Mouse (Mus musculus): ENCODE measurements around the gene Zfp36.

Gene Zfp36

GRCm38 (mm10) chr7:28368276-28368920 is 11.7 kb downstream of the Zfp36 start:
- DNase-seq (ENCODE audit: low read depth, low spot score) = no peak

- DNase-seq (ENCODE audit: low read depth, low spot score) = no peak
Measured at GRCm38 (mm10) chr7:28367663-28368275, 12.3 kb downstream of the Zfp36 start.

- no peak for DNase-seq (ENCODE audit: low read depth, low spot score)
Measured at GRCm38 (mm10) chr7:28362441-28363060, 17.5 kb downstream of the Zfp36 start.

- DNase-seq (ENCODE audit: low read depth, low spot score) = no peak
Measured at GRCm38 (mm10) chr7:28361647-28362341, 18.3 kb downstream of the Zfp36 start.

GRCm38 (mm10) chr7:28360291-28360690 is 19.8 kb downstream of the Zfp36 start:
- no peak for DNase-seq (ENCODE audit: low read depth, low spot score)

GRCm38 (mm10) chr7:28359854-28360253 is 20.2 kb downstream of the Zfp36 start:
- no peak for DNase-seq (ENCODE audit: low read depth, low spot score)

GRCm38 (mm10) chr7:28358431-28358830 is 21.6 kb downstream of the Zfp36 start:
- no peak for DNase-seq (ENCODE audit: low read depth, low spot score)

GRCm38 (mm10) chr7:28357984-28358383 is 22.1 kb downstream of the Zfp36 start:
- no peak for DNase-seq (ENCODE audit: low read depth, low spot score)

- no peak for DNase-seq (ENCODE audit: low read depth, low spot score)
Measured at GRCm38 (mm10) chr7:28356981-28357380, 23.1 kb downstream of the Zfp36 start.

- no peak for DNase-seq (ENCODE audit: low read depth, low spot score)
Measured at GRCm38 (mm10) chr7:28355221-28355620, 24.8 kb downstream of the Zfp36 start.

- DNase-seq (ENCODE audit: low read depth, low spot score) = no peak
Measured at GRCm38 (mm10) chr7:28354596-28354995, 25.5 kb downstream of the Zfp36 start.

GRCm38 (mm10) chr7:28354113-28354581 is 25.9 kb downstream of the Zfp36 start:
- no peak for DNase-seq (ENCODE audit: low read depth, low spot score)

- DNase-seq (ENCODE audit: low read depth, low spot score) = no peak
Measured at GRCm38 (mm10) chr7:28353267-28353666, 26.8 kb downstream of the Zfp36 start.

- DNase-seq (ENCODE audit: low read depth, low spot score) = no peak
Measured at GRCm38 (mm10) chr7:28351676-28352191, 28.3 kb downstream of the Zfp36 start.

- peak; percentile 84 for DNase-seq (ENCODE audit: low read depth, low spot score)
Measured at GRCm38 (mm10) chr7:28350155-28350883, 29.7 kb downstream of the Zfp36 start, which contains the start of gene Rps16. Gene Rps16 (plus strand): TSS chr7:28350652.

GRCm38 (mm10) chr7:28348601-28349000 is 31.5 kb downstream of the Zfp36 start:
- DNase-seq (ENCODE audit: low read depth, low spot score) = no peak

GRCm38 (mm10) chr7:28347746-28348145 is 32.3 kb downstream of the Zfp36 start:
- DNase-seq (ENCODE audit: low read depth, low spot score) = no peak

GRCm38 (mm10) chr7:28344637-28345036 is 35.4 kb downstream of the Zfp36 start:
- DNase-seq (ENCODE audit: low read depth, low spot score) = no peak

- DNase-seq (ENCODE audit: low read depth, low spot score) = no peak
Measured at GRCm38 (mm10) chr7:28341381-28341780, 38.7 kb downstream of the Zfp36 start.

GRCm38 (mm10) chr7:28339213-28339917 is 40.7 kb downstream of the Zfp36 start:
- DNase-seq (ENCODE audit: low read depth, low spot score) = peak; percentile 54

Measured in WW6 (cell line).